Mouse (Mus musculus) intestine, embryonic 15.5 days (tissue): ENCODE results near the gene Pigs. TPM values are rescaled to one million over a fixed set of nuclear protein-coding genes. Genes with fewer than 3 reads are reported as not detected.

ENCODE experiments used
- ATAC-seq: fragments of 200-750 bp; cut with Nextera tagmentation; 2 replicates; pipeline ENCODE4 v1.8.0; 2017; ENCODE audit warnings: moderate TSS enrichment, moderate library complexity
- H3K27ac ChIP-seq: fragments of 300-500 bp; sonication (generic); 2 replicates; pipeline ENCODE4 v1.5.1; 2015; ENCODE audit warnings: mild to moderate bottlenecking, inconsistent platforms
- H3K27me3 ChIP-seq: fragments of 300-500 bp; sonication (generic); replicated peaks from 2 replicates; pipeline ENCODE4 v1.6.1; 2015; ENCODE audit warnings: inconsistent platforms
- H3K36me3 ChIP-seq: fragments of 300-500 bp; sonication (generic); 2 replicates; pipeline ENCODE4 v1.6.1; 2015; ENCODE audit warnings: inconsistent platforms
- H3K4me1 ChIP-seq: fragments of 300-500 bp; sonication (generic); replicated peaks from 2 replicates; pipeline ENCODE4 v1.6.1; 2015; ENCODE audit warnings: inconsistent platforms
- H3K4me2 ChIP-seq: fragments of 300-500 bp; sonication (generic); replicated peaks from 2 replicates; pipeline ENCODE4 v1.6.1; 2015; ENCODE audit warnings: mild to moderate bottlenecking, inconsistent platforms
- H3K4me3 ChIP-seq: fragments of 300-500 bp; sonication (generic); replicated peaks from 2 replicates; pipeline ENCODE4 v1.5.1; 2015; ENCODE audit warnings: inconsistent platforms
- H3K9ac ChIP-seq: fragments of 300-500 bp; sonication (generic); 2 replicates; pipeline ENCODE4 v1.6.1; 2015; ENCODE audit warnings: inconsistent platforms
- H3K9me3 ChIP-seq: fragments of 300-500 bp; sonication (generic); 2 replicates; pipeline ENCODE4 v1.6.1; 2016; ENCODE audit warnings: inconsistent platforms
- WGBS: fragments of 180-500 bp; shearing (Covaris S2); methylation state at CpG from one replicate; pipeline ENCODE4 v1.1.7; 2015; 5-methylcytosine and 5-hydroxymethylcytosine counted together
- polyA plus RNA-seq: library from polyadenylated mRNA; unstranded; fragments of >200 nt; fragmentation: Nextera tagmentation; extraction: Ambion mirVana; gene quantifications from 2 replicates; pipeline ENCODE4 v1.2.1, GENCODE M21; 2015

Gene Pigs
- polyA plus RNA-seq, 1 experiment from 2014 or later, result 78.6 TPM

DNA sequence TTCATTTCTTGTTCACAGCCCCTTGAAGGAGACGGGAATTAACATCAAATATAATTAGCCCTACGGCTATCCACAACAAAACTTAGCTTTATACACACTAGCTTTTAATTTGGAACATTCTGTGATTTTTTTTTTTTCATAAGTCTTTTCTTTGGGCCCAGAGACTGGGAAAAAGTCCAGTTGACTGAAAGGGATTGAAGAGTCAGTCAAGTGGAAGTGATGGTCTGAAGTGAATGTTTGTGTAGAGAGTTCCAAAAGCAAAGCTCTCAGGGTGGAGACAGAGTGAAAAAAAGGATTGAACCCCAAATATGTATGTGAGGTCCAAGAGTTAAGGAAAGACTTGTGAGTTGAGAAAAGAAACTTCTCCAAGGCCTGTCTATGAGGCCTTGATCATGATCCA lies 9.8 kb upstream of the Pigs start:
- H3K4me2 ChIP-seq, result no peak overlapping the region
- H3K36me3 ChIP-seq, result peaks cover 49% of the 10 kb centered on the region
- no peaks in the 10 kb centered on the region for H3K27me3 ChIP-seq
- no peaks in the 10 kb centered on the region for H3K9me3 ChIP-seq
- H3K4me1 ChIP-seq, result peaks cover 8% of the 10 kb centered on the region; the same call in 1 of the 2 replicates
- ATAC-seq, result no peak
- no peak overlapping the region for H3K9ac ChIP-seq
- H3K4me3 ChIP-seq, result no peak overlapping the region
- 95% methylated on average over 2 of the region's 2 CpGs for WGBS
- H3K27ac ChIP-seq, result no peak overlapping the region

- ATAC-seq, result no peak
- Histone ChIP-seq H3K9me3 (no peaks in the 10 kb centered on the region), H3K36me3 (peaks cover 19% of the 10 kb centered on the region), H3K27me3 (no peaks in the 10 kb centered on the region), H3K27ac (peak overlapping the region; percentile 61; the same call in 1 of the 2 replicates), H3K4me2 (peak overlapping the region; percentile 51), H3K4me1 (peaks cover 10% of the 10 kb centered on the region; the same call in 1 of the 2 replicates), H3K4me3 (no peak overlapping the region), H3K9ac (no peak overlapping the region)
- 51% methylated on average over 2 of the region's 2 CpGs for WGBS
These were observed 6.0 kb upstream of the Pigs start for GRCm38 (mm10) chr11:78322076-78322831.

- Histone ChIP-seq H3K36me3 (peaks cover 13% of the 10 kb centered on the region; the same call in 1 of the 2 replicates), H3K9me3 (no peaks in the 10 kb centered on the region), H3K27me3 (no peaks in the 10 kb centered on the region), H3K9ac (no peak within 1 kb of the TSS; the same call in 1 of the 2 replicates), H3K4me2 (peak within 1 kb of the TSS; percentile 51), H3K4me1 (peaks cover 10% of the 10 kb centered on the region; the same call in 1 of the 2 replicates), H3K4me3 (peak within 1 kb of the TSS; percentile 27), H3K27ac (peak within 1 kb of the TSS; percentile 61; the same call in 1 of the 2 replicates)
- peak; percentile 99 for ATAC-seq
- WGBS, result 6% methylated on average over 15 of the region's 15 CpGs
These were observed 5.4 kb upstream of the Pigs start, which contains the start of gene Aldoc for GRCm38 (mm10) chr11:78322860-78323259. TSS of gene Aldoc (plus strand) at chr11:78322968.

DNA sequence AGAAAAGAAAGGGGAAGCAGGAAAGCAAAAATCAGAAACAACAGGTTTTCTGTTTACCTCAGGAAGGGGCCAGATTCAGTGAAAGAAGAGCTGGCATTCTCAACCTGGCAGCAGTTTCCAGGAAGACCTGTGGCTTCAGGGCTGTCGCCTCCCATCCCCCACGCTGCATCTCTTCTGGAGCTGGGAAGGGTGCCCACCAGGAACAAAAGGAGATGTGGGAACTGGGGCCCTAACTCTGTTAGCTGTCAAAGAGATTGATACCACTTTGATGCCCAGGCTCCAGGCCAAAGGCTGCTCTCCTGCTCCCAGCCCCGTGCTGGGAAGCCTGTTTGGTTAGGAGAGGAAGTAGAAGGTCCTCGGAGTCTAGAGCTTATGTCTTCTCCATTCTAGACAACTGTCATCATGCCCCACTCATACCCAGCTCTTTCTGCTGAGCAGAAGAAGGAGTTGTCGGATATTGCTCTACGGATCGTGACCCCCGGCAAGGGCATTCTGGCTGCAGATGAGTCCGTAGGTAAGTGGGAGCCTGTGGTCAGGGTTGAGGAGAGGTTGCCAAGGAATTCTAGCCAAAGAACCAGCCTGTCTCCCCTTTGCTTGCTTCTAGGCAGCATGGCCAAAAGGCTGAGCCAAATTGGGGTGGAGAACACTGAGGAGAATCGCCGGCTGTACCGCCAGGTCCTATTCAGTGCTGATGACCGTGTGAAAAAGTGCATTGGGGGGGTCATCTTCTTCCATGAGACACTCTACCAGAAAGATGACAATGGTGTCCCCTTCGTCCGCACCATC lies 4.0 kb upstream of the Pigs start:
- no peak overlapping the region for H3K27ac ChIP-seq
- H3K4me1 ChIP-seq, result peaks cover 16% of the 10 kb centered on the region
- H3K4me2 ChIP-seq, result peak overlapping the region; percentile 51; the same call in 1 of the 2 replicates
- 0 out of 2 replicates have a peak, but pooled peaks cover 8% of the 10 kb centered on the region for H3K36me3 ChIP-seq
- no peaks in the 10 kb centered on the region for H3K27me3 ChIP-seq
- WGBS, result 83% methylated on average over 15 of the region's 15 CpGs
- ATAC-seq, result no peak
- no peaks in the 10 kb centered on the region for H3K9me3 ChIP-seq
- no peak overlapping the region for H3K9ac ChIP-seq
- H3K4me3 ChIP-seq, result no peak overlapping the region

DNA sequence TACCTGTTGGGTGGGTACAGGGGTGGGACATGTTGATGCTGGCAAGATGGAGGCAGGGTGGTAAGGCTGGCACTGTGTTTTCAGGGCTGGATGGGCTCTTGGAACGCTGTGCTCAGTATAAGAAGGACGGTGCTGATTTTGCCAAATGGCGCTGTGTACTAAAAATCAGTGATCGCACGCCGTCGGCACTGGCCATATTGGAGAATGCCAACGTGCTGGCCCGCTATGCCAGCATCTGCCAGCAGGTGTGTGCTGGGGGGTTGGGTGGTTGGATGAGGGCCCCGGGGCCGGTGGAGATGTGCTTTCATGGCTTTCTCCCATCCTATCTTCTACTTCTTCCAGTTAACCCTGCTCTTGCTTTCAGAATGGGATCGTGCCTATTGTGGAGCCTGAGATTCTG lies 3.2 kb upstream of the Pigs start:
- no peak overlapping the region for H3K4me3 ChIP-seq
- H3K4me2 ChIP-seq, result no peak overlapping the region
- ATAC-seq, result no peak
- H3K27me3 ChIP-seq, result no peaks in the 10 kb centered on the region
- H3K27ac ChIP-seq, result no peak overlapping the region
- 0 out of 2 replicates have a peak, but pooled peaks cover 8% of the 10 kb centered on the region for H3K36me3 ChIP-seq
- no peak overlapping the region for H3K9ac ChIP-seq
- peaks cover 17% of the 10 kb centered on the region for H3K4me1 ChIP-seq
- 94% methylated on average over 12 of the region's 12 CpGs for WGBS
- no peaks in the 10 kb centered on the region for H3K9me3 ChIP-seq

GRCm38 (mm10) chr11:78327215-78327614 lies 1.0 kb upstream of the Pigs start:
- H3K36me3 ChIP-seq, result no peaks in the 10 kb centered on the region
- no peak overlapping the region for H3K9ac ChIP-seq
- no peak overlapping the region for H3K27ac ChIP-seq
- no peaks in the 10 kb centered on the region for H3K9me3 ChIP-seq
- peaks cover 17% of the 10 kb centered on the region for H3K4me1 ChIP-seq
- no peak overlapping the region for H3K4me2 ChIP-seq
- H3K27me3 ChIP-seq, result no peaks in the 10 kb centered on the region
- no peak for ATAC-seq
- WGBS, result 93% methylated on average over 4 of the region's 4 CpGs
- H3K4me3 ChIP-seq, result no peak overlapping the region

DNA sequence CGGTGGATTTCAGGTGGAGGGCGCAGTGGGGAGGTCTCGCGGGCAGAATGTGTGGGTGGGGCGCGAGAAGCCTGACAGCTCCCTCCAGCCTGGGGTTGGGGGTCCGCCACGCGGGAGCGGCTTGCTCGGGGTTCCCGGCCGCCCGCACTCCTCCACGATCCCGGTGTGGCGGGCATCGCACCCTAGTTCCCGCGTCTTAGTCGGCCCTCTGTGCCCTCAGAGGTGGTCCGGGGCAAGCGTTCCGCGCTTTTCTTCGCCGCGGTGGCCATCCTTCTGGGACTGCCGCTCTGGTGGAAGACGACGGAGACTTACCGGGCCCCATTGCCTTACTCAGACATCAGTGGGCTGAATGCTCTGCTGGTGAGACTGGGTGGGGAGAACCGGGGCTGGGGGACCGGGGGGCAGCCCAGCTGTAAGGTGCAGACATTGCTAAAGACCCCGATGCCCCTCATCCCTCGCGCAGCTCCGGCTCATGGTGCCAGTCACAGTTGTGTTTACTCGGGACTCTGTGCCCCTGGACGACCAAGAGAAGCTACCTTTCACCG lies 369 bp downstream of the Pigs start:
- under 1% methylated on average over 41 of the region's 41 CpGs for WGBS
- Histone ChIP-seq H3K9ac (peak overlapping the region; percentile 85), H3K27me3 (no peaks in the 10 kb centered on the region), H3K9me3 (no peaks in the 10 kb centered on the region), H3K4me1 (peaks cover 7% of the 10 kb centered on the region), H3K36me3 (no peaks in the 10 kb centered on the region), H3K27ac (no peak overlapping the region), H3K4me2 (peak overlapping the region; percentile 93), H3K4me3 (peak overlapping the region; percentile 94)
- ATAC-seq, result peak; percentile 72

DNA sequence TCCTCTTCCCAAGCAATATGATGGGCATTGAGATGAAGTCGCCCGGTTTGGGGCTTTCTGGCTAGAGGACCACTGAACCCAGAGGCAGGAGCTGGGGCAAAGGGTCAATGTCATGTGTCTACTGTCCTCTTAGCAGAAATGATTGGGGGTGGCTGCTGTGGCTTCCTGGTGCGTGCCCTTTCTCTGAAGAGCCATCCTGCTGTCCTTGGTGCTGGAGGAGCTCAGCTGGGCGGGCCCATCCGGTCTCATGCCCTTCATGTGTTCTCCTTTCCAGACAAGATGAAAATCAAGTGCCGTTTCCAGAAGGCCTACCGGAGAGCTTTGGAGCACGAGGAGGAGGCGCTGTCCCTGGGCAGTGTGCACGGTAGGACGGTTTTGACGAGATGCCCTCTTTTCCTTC lies 4.5 kb downstream of the Pigs start:
- ATAC-seq, result no peak
- H3K9ac ChIP-seq, result no peak overlapping the region
- 0 out of 2 replicates have a peak, but pooled peaks cover 4% of the 10 kb centered on the region for H3K36me3 ChIP-seq
- H3K4me2 ChIP-seq, result no peak overlapping the region
- no peaks in the 10 kb centered on the region for H3K27me3 ChIP-seq
- no peak overlapping the region for H3K27ac ChIP-seq
- no peak overlapping the region for H3K4me3 ChIP-seq
- 95% methylated on average over 12 of the region's 12 CpGs for WGBS
- peaks cover 7% of the 10 kb centered on the region for H3K4me1 ChIP-seq
- no peaks in the 10 kb centered on the region for H3K9me3 ChIP-seq

- no peaks in the 10 kb centered on the region for H3K27me3 ChIP-seq
- 92% methylated on average over 5 of the region's 5 CpGs for WGBS
These were observed 5.8 kb downstream of the Pigs start for GRCm38 (mm10) chr11:78333992-78334391.

GRCm38 (mm10) chr11:78337040-78337439 lies 8.8 kb downstream of the Pigs start:
- Histone ChIP-seq H3K9me3 (no peaks in the 10 kb centered on the region), H3K36me3 (peaks cover 12% of the 10 kb centered on the region), H3K27me3 (no peaks in the 10 kb centered on the region), H3K4me3 (no peak overlapping the region), H3K4me1 (no peaks in the 10 kb centered on the region), H3K27ac (no peak overlapping the region), H3K4me2 (no peak overlapping the region), H3K9ac (no peak overlapping the region)
- WGBS, result 94% methylated on average over 8 of the region's 8 CpGs
- ATAC-seq, result no peak

More at GRCm38 (mm10) chr11:78333992-78334391, 5.8 kb downstream of the Pigs start:
- Histone ChIP-seq H3K9me3 (no peaks in the 10 kb centered on the region), H3K4me3 (no peak overlapping the region), H3K4me2 (no peak overlapping the region), H3K9ac (no peak overlapping the region), H3K27ac (no peak overlapping the region), H3K4me1 (peaks cover 4% of the 10 kb centered on the region), H3K36me3 (peaks cover 8% of the 10 kb centered on the region)
- no peak for ATAC-seq

GRCm38 (mm10) chr11:78341702-78342101 lies 13.5 kb downstream of the Pigs start:
- Histone ChIP-seq H3K36me3 (peaks cover 8% of the 10 kb centered on the region), H3K9me3 (no peaks in the 10 kb centered on the region), H3K4me1 (peaks cover 33% of the 10 kb centered on the region), H3K4me2 (no peak overlapping the region), H3K4me3 (no peak overlapping the region), H3K27ac (no peak overlapping the region), H3K9ac (no peak overlapping the region), H3K27me3 (no peaks in the 10 kb centered on the region)
- WGBS, result 83% methylated on average over 12 of the region's 12 CpGs
- ATAC-seq, result no peak
